Mouse (Mus musculus) T-helper 17 cell (primary cell): ENCODE measurements at regions not wholly inside any gene's neighbourhood (a gene's known extent, or its start where the extent isn't known, plus 50 kb on each side); places are given as distances from the start of the nearest gene placed in this dataset.

Experiments
- in situ Hi-C, 2 experiments: fragments of 300-600 bp; cut with MboI, MseI; formaldehyde crosslinking; loops; 1 replicate in 1 of 2; 2 replicates in 1 of 2; pipeline ENCODE4 v1.15.1; 2025; ENCODE audit warnings: high pct_unique_total_duplicates in 2 of 2

DNA sequence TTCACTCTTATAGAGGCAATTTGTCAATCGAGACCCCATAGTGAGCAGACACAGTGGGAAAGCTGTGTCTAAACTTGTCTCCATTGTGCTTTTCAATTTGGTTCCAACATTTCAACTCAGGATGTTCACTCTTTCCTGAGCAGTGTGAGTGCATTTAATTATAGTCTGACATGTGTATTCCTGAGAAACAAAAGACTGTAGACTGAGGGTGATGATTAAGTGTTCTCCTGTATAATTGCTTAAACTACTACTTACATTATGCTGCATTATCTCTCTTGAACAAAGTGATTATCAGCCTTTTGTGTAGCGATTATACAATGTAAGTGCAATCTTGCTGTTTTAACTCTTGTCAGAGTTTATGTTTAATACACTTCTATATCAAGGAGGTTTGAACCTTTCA lies 87.9 kb downstream of the 1700008P02Rik start:
- in situ Hi-C loops = no loop called here

DNA sequence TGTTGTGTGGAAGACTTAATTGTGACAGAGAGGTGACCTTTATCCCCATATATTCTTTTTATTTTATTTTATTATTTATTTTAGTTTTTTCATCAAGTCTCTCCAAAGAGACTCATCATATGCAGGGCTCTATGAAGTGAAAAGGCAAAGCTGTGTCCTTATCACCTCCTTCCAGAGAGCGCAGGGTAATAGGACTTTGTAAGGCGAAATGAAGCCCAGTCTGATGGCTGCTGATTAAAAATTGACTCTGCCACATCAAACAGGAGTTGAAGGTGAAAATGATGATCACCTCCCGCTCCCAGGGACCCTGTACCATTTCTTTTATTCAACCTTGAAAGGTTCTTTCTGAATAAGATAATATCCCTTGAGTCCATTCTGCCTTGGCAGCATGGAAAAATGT lies 94.3 kb downstream of the 1700008P02Rik start:
- in situ Hi-C loops = no loop called here

DNA sequence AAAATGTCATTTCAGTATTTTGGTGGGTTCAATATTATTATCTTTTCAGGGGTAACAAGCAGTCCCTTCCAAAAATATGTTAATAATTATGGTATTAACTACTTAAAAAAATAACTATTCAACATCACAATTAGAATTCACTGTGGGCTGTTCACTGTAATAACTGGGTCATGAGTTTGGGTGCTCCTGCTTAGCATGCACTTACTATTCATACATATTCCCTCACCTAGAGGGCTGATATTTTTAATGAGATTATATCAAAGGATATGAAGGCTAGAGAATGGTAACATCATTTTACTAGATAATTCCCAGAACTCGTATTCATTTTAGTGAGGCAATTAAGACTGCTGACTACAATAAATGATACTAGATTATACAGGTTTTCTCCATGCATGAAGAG lies 95.1 kb downstream of the 1700008P02Rik start:
- in situ Hi-C loops = no loop called here

DNA sequence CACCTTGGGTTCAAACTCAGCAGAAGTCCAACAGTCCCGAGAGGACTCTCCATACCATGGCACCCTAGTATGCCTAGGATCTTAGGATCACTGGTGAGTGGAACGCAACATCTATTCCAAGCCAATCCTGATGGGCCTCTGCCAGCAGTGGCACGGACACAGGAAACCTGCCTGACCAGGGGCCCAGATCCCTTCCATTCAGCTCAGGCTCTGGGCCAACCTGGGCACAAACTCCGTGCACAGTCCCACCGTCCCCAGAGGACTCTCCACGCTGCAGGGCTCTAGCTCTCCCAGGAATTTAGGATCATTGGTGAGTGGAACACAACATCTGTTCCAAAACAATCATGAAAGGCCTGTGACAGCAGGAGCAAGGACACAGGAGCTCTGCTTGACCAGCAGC lies 108.9 kb downstream of the 1700008P02Rik start:
- in situ Hi-C loops = no loop called here

DNA sequence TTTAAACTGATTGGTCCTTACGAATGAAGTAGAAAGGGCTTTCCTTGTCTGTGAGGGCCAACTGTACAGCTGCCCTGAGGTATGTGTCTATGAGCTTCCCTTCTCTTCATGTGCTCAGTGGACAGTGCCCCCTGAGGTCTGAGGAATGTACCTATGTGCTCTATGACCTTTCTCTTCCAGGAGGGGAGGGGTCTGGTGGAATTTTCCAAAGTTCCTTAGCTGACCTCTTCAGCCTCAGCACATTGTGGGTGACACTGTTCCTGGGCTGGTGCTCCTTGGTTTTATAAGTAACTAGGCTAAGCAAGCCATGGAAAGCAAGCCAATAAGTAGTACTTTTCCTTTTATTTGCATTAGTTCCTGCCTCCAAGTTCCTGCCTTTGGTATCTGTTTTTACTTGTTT lies 116.1 kb downstream of the 1700008P02Rik start:
- in situ Hi-C loops = loop anchor here in 1 of 2 experiments (10.0 kb wide), 1 partner anchor 349 kb away; no protein-coding TSS in a partner anchor

DNA sequence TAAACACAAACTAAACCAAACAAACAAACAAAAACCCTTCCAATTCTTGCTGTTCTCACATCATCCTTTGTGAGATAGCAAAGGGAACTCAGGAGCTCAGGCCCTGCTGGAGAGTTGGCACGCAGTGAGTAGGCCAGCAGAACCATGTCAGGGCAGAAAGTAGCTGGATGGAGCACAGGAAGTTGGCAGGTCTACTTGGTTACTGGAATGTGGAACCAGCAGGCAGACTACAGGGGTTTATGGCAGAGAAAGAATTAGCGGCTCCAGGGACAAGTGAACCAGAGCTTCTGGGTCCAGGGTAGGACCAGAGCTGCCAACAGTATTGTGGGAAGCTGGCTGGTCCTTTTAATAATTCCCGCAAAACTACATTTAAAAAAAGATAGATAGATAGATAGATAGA lies 136.2 kb downstream of the 1700008P02Rik start:
- in situ Hi-C loops = no loop called here

DNA sequence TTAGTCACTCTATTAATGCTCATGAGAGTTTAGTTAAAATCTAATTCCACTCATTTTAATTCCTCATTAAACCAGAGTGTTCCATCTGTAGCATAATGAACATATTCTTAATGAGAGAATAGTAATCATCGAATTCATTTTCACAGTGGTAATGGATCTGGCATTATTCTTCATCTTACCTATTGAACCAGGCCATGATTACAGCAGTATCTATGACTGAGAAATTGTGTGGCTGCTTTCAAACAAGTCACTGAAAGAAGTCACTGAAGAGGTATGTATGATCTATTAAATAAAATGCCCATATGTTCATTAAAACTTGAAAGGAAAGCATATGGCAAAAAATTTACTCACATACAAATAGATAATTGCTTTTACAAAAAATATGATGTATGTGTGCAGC lies 138.6 kb downstream of the 1700008P02Rik start:
- in situ Hi-C loops = no loop called here
